Mouse (Mus musculus) myocyte (in vitro differentiated cells): Measurements from ENCODE around the gene Slc6a20a. TPM values are rescaled to one million over a fixed set of nuclear protein-coding genes. Genes with fewer than 3 reads are reported as not detected.
A peak's percentile ranks its signal among the peaks of the same experiment; 100 is the strongest.

ENCODE experiments used
- H3K27me3 ChIP-seq: one replicate; pipeline ENCODE4 v1.6.1; 2011; ENCODE audit not compliant: control insufficient read depth, insufficient read depth, insufficient read length
- H3K36me3 ChIP-seq: one replicate; pipeline ENCODE4 v1.6.1; 2011; ENCODE audit not compliant: control insufficient read depth, insufficient read depth
- H3K4me2 ChIP-seq: one replicate; pipeline ENCODE4 v1.6.1; 2011; ENCODE audit warnings: low read depth, control low read depth
- H3K4me3 ChIP-seq: one replicate; pipeline ENCODE4 v1.5.1; 2011; ENCODE audit warnings: mild to moderate bottlenecking, control low read depth, moderate library complexity
- H3K79me2 ChIP-seq: one replicate; pipeline ENCODE4 v1.6.1; 2011; ENCODE audit not compliant: control insufficient read depth, insufficient read depth
- H3ac ChIP-seq: one replicate; pipeline ENCODE4 v1.6.1; 2011; ENCODE audit not compliant: control insufficient read depth, insufficient read length
- CEBPB ChIP-seq: IDR thresholded peaks from 2 replicates; pipeline ENCODE4 v1.6.1; 2011; ENCODE audit warnings: mild to moderate bottlenecking, moderate library complexity; ENCODE audit not compliant: poor library complexity, insufficient read depth, severe bottlenecking
- E2F4 ChIP-seq: IDR thresholded peaks from one replicate; pipeline ENCODE4 v1.6.1; 2011; ENCODE audit warnings: mild to moderate bottlenecking, control low read depth, moderate library complexity; ENCODE audit not compliant: insufficient read depth
- MAX ChIP-seq: IDR thresholded peaks from one replicate; pipeline ENCODE4 v1.6.1; 2011; ENCODE audit warnings: low read depth, mild to moderate bottlenecking, control low read depth
- MYOD1 ChIP-seq, 3 experiments: IDR thresholded peaks; one replicate each; pipeline ENCODE4 v1.6.1; 2011; ENCODE audit warnings: control low read depth in 2 of 3, low read depth in 2 of 3, mild to moderate bottlenecking in 2 of 3, moderate library complexity in 1 of 3; ENCODE audit not compliant: insufficient read length in 2 of 3, control insufficient read depth in 1 of 3
- MYOG ChIP-seq, 3 experiments: IDR thresholded peaks; one replicate each; pipeline ENCODE4 v1.6.1; 2011; ENCODE audit warnings: control low read depth in 2 of 3, low read depth in 2 of 3, mild to moderate bottlenecking in 2 of 3; ENCODE audit not compliant: insufficient read length in 2 of 3, control insufficient read depth in 1 of 3, insufficient read depth in 1 of 3
- POLR2A ChIP-seq: IDR thresholded peaks from one replicate; pipeline ENCODE4 v1.6.1; 2011; ENCODE audit warnings: low read depth, mild to moderate bottlenecking, control low read depth, moderate library complexity; ENCODE audit not compliant: insufficient read length
- POLR2AphosphoS2 ChIP-seq: IDR thresholded peaks from one replicate; pipeline ENCODE4 v1.6.1; 2011; ENCODE audit warnings: low read depth, control low read depth; ENCODE audit not compliant: insufficient read length
- REST ChIP-seq: IDR thresholded peaks from one replicate; pipeline ENCODE4 v1.6.1; 2011; ENCODE audit warnings: mild to moderate bottlenecking, control low read depth, moderate library complexity; ENCODE audit not compliant: insufficient read depth, insufficient read length
- SRF ChIP-seq: IDR thresholded peaks from one replicate; pipeline ENCODE4 v1.6.1; 2011; ENCODE audit warnings: low read depth; ENCODE audit not compliant: control insufficient read depth, insufficient read length
- TCF12 ChIP-seq: IDR thresholded peaks from one replicate; pipeline ENCODE4 v1.6.1; 2011; ENCODE audit warnings: mild to moderate bottlenecking, control low read depth; ENCODE audit not compliant: poor library complexity, insufficient read depth, severe bottlenecking
- TCF3 ChIP-seq: IDR thresholded peaks from one replicate; pipeline ENCODE4 v1.6.1; 2011; ENCODE audit warnings: low read depth, control low read depth; ENCODE audit not compliant: insufficient read length
- USF1 ChIP-seq: IDR thresholded peaks from one replicate; pipeline ENCODE4 v1.6.1; 2011; ENCODE audit warnings: low read depth, mild to moderate bottlenecking, control low read depth, moderate library complexity
- polyA plus RNA-seq: library from polyadenylated mRNA; unstranded; fragments of >200 nt; fragmentation: generic; extraction: Trizol; gene quantifications from one replicate; pipeline ENCODE4 v1.2.1, GENCODE M21; 2012; ENCODE audit warnings: missing spikeins

Gene Slc6a20a
- 0.01 TPM for polyA plus RNA-seq

DNA sequence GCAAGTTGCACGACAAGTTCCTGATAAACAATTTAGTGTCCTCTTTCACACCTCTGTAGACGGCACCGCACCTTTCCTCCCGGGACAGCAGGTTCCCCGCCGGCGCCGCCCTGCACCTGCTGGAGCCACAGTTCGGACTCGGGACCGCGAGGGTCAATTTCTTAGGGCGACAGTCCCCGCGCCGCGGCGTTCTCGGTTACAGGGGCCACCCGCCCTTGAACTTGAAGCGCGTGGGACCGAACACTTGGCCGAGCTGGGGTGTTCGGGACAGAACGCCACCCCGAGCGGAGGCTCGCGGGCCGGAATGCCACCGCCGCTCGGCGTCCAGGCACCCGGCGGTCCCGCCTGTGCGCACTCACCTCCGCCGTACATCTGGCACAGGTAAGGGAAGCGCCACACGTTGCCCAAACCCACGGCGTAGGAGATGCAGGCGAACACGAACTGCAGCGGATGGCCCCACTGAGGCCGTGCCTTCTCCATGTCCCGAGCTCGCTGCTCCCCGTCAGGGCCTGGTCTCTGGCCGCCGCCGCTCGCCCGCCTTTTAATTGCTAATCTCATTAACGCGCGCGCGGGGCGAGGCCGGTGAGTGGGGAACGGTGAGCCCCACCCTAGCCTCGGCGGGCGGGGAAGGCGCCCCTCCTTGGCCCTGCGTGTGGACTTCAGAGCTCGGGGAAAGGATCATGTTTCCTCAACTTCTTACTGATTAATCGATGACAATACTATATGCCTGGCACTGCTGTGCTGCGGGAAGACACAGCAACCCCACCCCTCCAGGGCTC lies at the start of gene Slc6a20a, which contains the start of gene Ccr9:
Gene Slc6a20a, minus strand, starts transcription at position 559 of the 779 bp plus-strand sequence.
Gene Ccr9, plus strand, starts transcription at position 113 of the 779 bp plus-strand sequence.
- Histone ChIP-seq H3ac (no peak within 1 kb of the TSS), H3K36me3 (no peaks in the 10 kb centered on the region), H3K27me3 (peaks cover 42% of the 10 kb centered on the region), H3K4me3 (no peak within 1 kb of the TSS), H3K4me2 (no peak within 1 kb of the TSS), H3K79me2 (no peaks in the 10 kb centered on the region)
- no peak for TF ChIP-seq MYOG (IDR thresholded peaks at IDR 0.05; ENCODE audit: control insufficient read depth in 1 of 3, insufficient read depth in 1 of 3, insufficient read length in 2 of 3, low read depth in 2 of 3)
- TF ChIP-seq TCF12: no peak
- TF ChIP-seq TCF3: no peak

DNA sequence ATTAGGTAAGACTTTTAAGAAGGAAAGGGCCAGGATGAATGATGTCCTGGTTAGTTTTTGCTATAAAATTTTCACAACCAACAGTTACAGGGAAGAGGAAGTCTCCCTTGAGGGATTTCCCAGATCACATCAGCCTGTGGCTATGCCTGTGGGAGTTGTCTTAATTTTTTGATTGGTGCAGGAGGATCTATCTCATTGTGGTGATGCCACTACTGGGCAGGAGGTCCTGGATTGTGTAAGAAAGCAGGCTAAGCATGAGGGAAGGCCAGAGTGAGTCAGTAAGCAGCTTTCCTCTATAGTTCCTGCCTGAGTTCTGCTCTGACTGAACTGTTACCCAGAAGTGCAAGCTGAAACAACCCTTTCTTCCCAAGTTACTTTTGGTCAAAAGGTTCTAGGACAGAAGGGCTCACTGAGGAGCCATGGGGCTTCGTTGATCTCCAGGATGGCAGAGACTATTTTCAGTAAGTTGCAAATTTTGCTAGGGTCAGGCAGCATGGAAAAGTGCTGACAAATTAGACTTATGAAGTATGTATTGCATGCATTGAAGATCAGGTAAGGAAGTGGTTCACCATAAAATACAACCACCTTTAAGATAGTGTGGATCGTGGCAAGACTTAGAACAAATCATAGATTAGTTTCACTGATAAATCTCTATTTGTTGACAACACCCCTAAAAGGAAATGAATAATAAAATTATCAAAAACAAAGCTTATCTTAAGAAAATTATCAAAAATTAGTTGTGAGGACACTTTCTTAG lies 44.2 kb upstream of the Slc6a20a start:
- no peaks in the 10 kb centered on the region for H3K79me2 ChIP-seq
- H3K36me3 ChIP-seq: no peaks in the 10 kb centered on the region
- TF ChIP-seq MYOG (IDR thresholded peaks at IDR 0.05; ENCODE audit: control insufficient read depth in 1 of 3, insufficient read depth in 1 of 3, insufficient read length in 2 of 3, low read depth in 2 of 3) (no peak), TCF12 (no peak), MAX (no peak), USF1 (no peak), POLR2AphosphoS2 (no peak), POLR2A (no peak), TCF3 (no peak), MYOD1 (IDR thresholded peaks at IDR 0.05; ENCODE audit: control insufficient read depth in 1 of 3, insufficient read length in 2 of 3, low read depth in 2 of 3) (no peak), CEBPB (no peak), E2F4 (no peak), SRF (no peak), REST (no peak)
- no peak overlapping the region for H3K4me2 ChIP-seq
- H3K4me3 ChIP-seq: no peak overlapping the region
- H3ac ChIP-seq: no peak overlapping the region
- peaks cover 13% of the 10 kb centered on the region for H3K27me3 ChIP-seq

DNA sequence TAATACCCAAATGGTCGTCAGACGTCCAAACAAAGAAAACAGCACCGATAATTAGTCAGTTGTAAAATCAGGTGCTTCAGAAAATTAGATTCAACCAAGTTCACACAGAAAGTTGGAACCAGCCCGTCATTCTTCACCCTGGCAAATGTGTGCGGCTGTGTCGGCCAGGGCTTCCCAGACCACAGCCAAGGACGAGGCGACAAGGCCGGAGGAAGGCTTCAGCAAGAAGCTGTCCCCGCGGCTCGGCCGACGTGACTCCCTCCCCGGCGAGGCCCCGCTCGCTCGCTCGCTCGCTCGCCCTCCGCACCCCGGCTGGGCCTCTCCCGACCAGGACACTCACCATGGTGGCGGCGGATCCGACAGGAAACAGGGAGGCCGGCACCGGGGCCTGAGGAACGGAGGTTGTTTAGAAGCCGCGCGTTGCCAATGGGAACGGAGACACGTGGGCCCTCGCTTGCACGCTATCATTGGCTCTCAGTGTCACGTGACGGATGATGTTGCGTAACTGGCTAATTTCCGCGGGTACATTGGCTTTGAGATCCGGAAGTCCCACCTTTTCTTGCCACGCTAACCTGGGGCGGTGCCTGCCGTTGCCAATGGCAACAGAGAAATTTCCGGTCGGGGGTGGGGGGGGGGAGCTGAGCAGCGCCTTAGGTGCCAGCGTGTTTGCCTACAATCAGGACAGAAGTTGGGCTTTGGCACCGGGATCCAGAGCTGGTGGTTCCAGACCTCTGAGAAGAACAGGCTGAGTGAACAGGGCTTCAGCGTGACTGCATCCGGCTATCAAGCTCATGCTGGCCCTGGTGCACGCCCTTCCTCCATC lies 38.7 kb upstream of the Slc6a20a start, which contains the start of gene Lztfl1:
Gene Lztfl1, minus strand, starts transcription at position 512 of the 823 bp plus-strand sequence.
- TF ChIP-seq CEBPB (peak; percentile 99), REST (no peak), TCF3 (no peak), SRF (no peak), MYOG (IDR thresholded peaks at IDR 0.05; ENCODE audit: control insufficient read depth in 1 of 3, insufficient read depth in 1 of 3, insufficient read length in 2 of 3, low read depth in 2 of 3) (no peak), MAX (peak; percentile 65), USF1 (peak; percentile 99), POLR2A (peak; percentile 22), MYOD1 (IDR thresholded peaks at IDR 0.05; ENCODE audit: control insufficient read depth in 1 of 3, insufficient read length in 2 of 3, low read depth in 2 of 3) (no peak), E2F4 (no peak), POLR2AphosphoS2 (no peak)
- Histone ChIP-seq H3ac (peak within 1 kb of the TSS; percentile 39), H3K79me2 (no peaks in the 10 kb centered on the region), H3K4me2 (peak within 1 kb of the TSS; percentile 88), H3K4me3 (peak within 1 kb of the TSS; percentile 42), H3K27me3 (peaks cover 5% of the 10 kb centered on the region), H3K36me3 (no peaks in the 10 kb centered on the region)

DNA sequence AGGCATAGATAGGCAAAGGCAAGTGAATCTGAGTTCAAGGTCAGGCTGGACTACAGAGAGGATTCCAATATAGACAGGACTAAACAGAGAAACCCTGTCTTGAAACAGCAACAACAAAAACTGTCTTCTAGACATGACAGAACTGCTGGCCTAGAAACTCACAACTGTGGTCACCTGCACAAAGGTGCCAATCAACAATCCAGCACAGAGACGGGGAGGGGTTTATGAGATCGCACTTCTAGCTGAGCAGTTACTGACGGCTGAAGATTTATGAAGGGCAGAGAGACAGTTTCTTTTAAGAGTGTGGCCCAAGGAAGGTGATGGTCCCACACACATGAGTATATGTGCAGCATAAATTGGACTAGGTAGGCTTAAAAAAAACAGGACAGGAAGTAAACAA lies 37.6 kb upstream of the Slc6a20a start:
- Histone ChIP-seq H3K4me2 (peak overlapping the region; percentile 84), H3K79me2 (no peaks in the 10 kb centered on the region), H3K36me3 (no peaks in the 10 kb centered on the region), H3ac (no peak overlapping the region), H3K4me3 (peak overlapping the region; percentile 42), H3K27me3 (peaks cover 5% of the 10 kb centered on the region)
- TF ChIP-seq TCF12: no peak
- no peak for TF ChIP-seq MAX
- no peak for TF ChIP-seq MYOD1 (IDR thresholded peaks at IDR 0.05; ENCODE audit: control insufficient read depth in 1 of 3, insufficient read length in 2 of 3, low read depth in 2 of 3)
- no peak for TF ChIP-seq REST
- TF ChIP-seq POLR2AphosphoS2: no peak
- no peak for TF ChIP-seq SRF
- TF ChIP-seq MYOG (IDR thresholded peaks at IDR 0.05; ENCODE audit: control insufficient read depth in 1 of 3, insufficient read depth in 1 of 3, insufficient read length in 2 of 3, low read depth in 2 of 3): no peak
- no peak for TF ChIP-seq TCF3
- no peak for TF ChIP-seq E2F4
- TF ChIP-seq CEBPB: no peak
- no peak for TF ChIP-seq POLR2A
- TF ChIP-seq USF1: no peak
